Mouse (Mus musculus) hindbrain, embryonic 11.5 days (tissue): ENCODE data around the gene Ubqln1. TPM values are rescaled to one million over a fixed set of nuclear protein-coding genes. Genes with fewer than 3 reads are reported as not detected.
A peak's percentile ranks its signal among the peaks of the same experiment; 100 is the strongest.

Source experiments
- ATAC-seq: fragments of 200-750 bp; cut with Nextera tagmentation; 2 replicates; pipeline ENCODE4 v1.8.0; 2017; ENCODE audit warnings: mild to moderate bottlenecking, moderate TSS enrichment, moderate library complexity; ENCODE audit not compliant: low FRiP score
- DNase-seq: peaks from one replicate; pipeline ENCODE4 v3.0.0-alpha.2; 2015; ENCODE audit warnings: low spot score
- H3K27ac ChIP-seq: fragments of 300-500 bp; sonication (generic); 2 replicates; pipeline ENCODE4 v1.5.1; 2014; ENCODE audit warnings: mild to moderate bottlenecking, low read depth, low read length
- H3K27me3 ChIP-seq: fragments of 300-500 bp; sonication (generic); 2 replicates; pipeline ENCODE4 v1.6.1; 2014; ENCODE audit warnings: mild to moderate bottlenecking, low read length, moderate library complexity, mixed read lengths; ENCODE audit not compliant: control insufficient read depth, insufficient read depth
- H3K36me3 ChIP-seq: fragments of 300-500 bp; sonication (generic); 2 replicates; pipeline ENCODE4 v1.6.1; 2014; ENCODE audit warnings: mild to moderate bottlenecking, low read length, moderate library complexity, mixed read lengths; ENCODE audit not compliant: control insufficient read depth, insufficient read depth
- H3K4me1 ChIP-seq: fragments of 300-500 bp; sonication (generic); replicated peaks from 2 replicates; pipeline ENCODE4 v1.6.1; 2014; ENCODE audit warnings: low read length, mixed read lengths; ENCODE audit not compliant: control insufficient read depth, insufficient read depth
- H3K4me2 ChIP-seq: fragments of 300-500 bp; sonication (generic); replicated peaks from 2 replicates; pipeline ENCODE4 v1.6.1; 2014; ENCODE audit warnings: mild to moderate bottlenecking, low read depth, low read length
- H3K4me3 ChIP-seq: fragments of 300-500 bp; sonication (generic); 2 replicates; pipeline ENCODE4 v1.5.1; 2014; ENCODE audit warnings: low read depth, low read length
- H3K9ac ChIP-seq: fragments of 300-500 bp; sonication (generic); 2 replicates; pipeline ENCODE4 v1.6.1; 2014; ENCODE audit warnings: low read depth, low read length
- H3K9me3 ChIP-seq: fragments of 300-500 bp; sonication (generic); 2 replicates; pipeline ENCODE4 v1.6.1; 2016; ENCODE audit warnings: low read length; ENCODE audit not compliant: control insufficient read depth
- WGBS: fragments of 180-500 bp; shearing (Covaris S2); extraction: QIAGEN DNeasy Blood & Tissue Kit; methylation state at CpG from one replicate; pipeline ENCODE4 v1.1.7; 2014; 5-methylcytosine and 5-hydroxymethylcytosine counted together
- polyA plus RNA-seq: library from polyadenylated mRNA; unstranded; fragments of >200 nt; fragmentation: Nextera tagmentation; extraction: Ambion mirVana; gene quantifications from 2 replicates; pipeline ENCODE4 v1.2.1, GENCODE M21; 2014

Gene Ubqln1
- polyA plus RNA-seq, 1 experiment from 2014 or later = 124 TPM

DNA sequence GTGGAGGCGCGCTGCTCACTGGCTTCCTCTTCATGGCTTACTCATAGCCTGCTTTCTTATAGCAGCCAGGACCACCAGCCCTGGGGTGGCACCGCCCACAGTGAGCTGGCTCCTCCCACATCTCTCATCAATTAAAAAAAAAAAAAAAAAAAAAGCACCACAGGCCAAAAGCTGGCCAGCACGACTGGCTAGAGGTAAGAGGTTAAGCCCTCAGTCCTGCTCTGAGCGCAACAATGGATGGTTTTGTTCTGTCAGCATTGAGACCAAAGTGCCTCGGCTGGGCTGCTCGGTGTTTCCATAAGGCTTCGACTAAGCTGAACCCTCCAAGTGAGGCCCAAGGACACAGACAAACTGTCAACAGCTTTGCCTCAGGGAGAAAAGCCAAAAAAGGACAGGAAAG, 10.2 kb upstream of the Ubqln1 start:
- no peaks in the 10 kb centered on the region for H3K9me3 ChIP-seq
- no peak overlapping the region for H3K9ac ChIP-seq
- H3K4me1 ChIP-seq = no peaks in the 10 kb centered on the region
- no peaks in the 10 kb centered on the region for H3K36me3 ChIP-seq
- no peak overlapping the region for H3K4me3 ChIP-seq
- no peak overlapping the region for H3K4me2 ChIP-seq
- ATAC-seq = no peak
- WGBS = 64% methylated on average over 8 of the region's 8 CpGs
- no peaks in the 10 kb centered on the region for H3K27me3 ChIP-seq
- no peak overlapping the region for H3K27ac ChIP-seq
- no peak for DNase-seq

DNA sequence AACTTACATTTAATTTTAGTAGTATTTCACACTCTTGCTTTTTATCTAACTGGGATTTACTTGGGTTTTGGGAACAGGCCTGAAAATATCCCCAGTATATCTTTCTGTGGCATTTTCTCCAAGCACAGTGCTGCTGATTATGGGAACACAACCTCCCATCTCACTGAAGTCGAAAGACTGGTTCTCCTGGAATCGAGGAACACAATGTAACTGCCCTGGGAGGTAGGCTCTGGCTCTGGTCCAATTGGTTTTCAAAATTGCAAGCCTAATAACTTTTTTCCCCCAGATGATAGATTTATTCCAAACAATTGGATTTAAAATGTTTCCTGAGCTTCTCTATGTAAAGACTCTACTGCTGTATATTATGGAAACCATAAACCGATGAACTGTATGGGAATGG, 4.8 kb upstream of the Ubqln1 start:
- 82% methylated on average over 3 of the region's 3 CpGs for WGBS
- H3K4me1 ChIP-seq = no peaks in the 10 kb centered on the region; the same call in 1 of the 2 replicates
- no peaks in the 10 kb centered on the region for H3K36me3 ChIP-seq
- H3K9ac ChIP-seq = no peak overlapping the region
- no peak overlapping the region for H3K4me3 ChIP-seq
- no peak overlapping the region for H3K27ac ChIP-seq
- H3K4me2 ChIP-seq = no peak overlapping the region
- no peaks in the 10 kb centered on the region for H3K9me3 ChIP-seq
- ATAC-seq (no peak), DNase-seq (no peak)
- H3K27me3 ChIP-seq = no peaks in the 10 kb centered on the region

DNA sequence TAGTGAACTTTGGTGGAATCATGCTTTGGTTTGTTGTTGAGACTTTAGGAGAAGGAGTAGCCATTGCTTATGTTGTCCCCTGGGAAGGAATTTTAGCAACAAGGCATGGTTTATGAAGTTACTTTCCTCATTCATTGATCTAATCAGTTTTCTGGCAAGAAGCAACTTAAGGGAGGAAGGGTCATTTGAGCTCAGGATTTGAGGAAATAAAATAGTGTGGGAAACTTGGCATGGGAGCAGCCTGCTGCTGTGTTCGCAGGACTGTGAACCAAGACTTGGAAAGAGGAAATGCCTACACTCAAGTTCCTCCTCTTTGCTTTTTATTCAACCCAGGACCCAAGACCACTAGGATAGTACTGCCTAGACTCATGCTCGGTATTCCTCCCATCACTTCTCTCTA, 2.1 kb upstream of the Ubqln1 start:
- DNase-seq (no peak), ATAC-seq (no peak)
- Histone ChIP-seq H3K27me3 (no peaks in the 10 kb centered on the region), H3K9me3 (no peaks in the 10 kb centered on the region), H3K27ac (no peak overlapping the region), H3K4me3 (no peak overlapping the region), H3K4me1 (no peaks in the 10 kb centered on the region; the same call in none of the 2 replicates), H3K9ac (no peak overlapping the region), H3K4me2 (no peak overlapping the region), H3K36me3 (no peaks in the 10 kb centered on the region)
- WGBS = 92% methylated on average over 2 of the region's 2 CpGs

DNA sequence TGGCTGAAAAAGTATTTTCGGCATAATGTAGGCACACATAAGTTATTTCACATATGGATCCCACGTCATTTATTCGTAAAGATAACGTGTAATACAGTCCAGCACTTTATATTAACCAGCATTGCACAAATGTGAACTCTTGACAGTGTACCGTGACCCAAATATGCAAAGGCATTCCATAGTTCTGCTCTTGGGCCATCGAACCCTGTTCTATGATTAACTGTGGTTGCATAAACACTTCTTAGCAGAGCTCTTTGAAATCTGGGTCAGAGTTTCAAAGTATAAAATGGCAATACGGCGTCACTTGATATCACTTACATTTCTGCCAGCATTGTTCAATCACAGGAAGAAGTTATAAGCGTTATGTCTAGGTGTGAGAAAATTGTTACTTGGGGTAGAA, 942 bp upstream of the Ubqln1 start:
- DNase-seq (no peak), ATAC-seq (no peak)
- H3K4me3 ChIP-seq = peak overlapping the region; percentile 99; the same call in 1 of the 2 replicates
- H3K36me3 ChIP-seq = no peaks in the 10 kb centered on the region
- no peaks in the 10 kb centered on the region; the same call in none of the 2 replicates for H3K4me1 ChIP-seq
- H3K9me3 ChIP-seq = no peaks in the 10 kb centered on the region
- peak overlapping the region; percentile 62; the same call in 1 of the 2 replicates for H3K4me2 ChIP-seq
- no peaks in the 10 kb centered on the region for H3K27me3 ChIP-seq
- H3K9ac ChIP-seq = peak overlapping the region; percentile 95; the same call in 1 of the 2 replicates
- no peak overlapping the region for H3K27ac ChIP-seq
- WGBS = 91% methylated on average over 9 of the region's 9 CpGs

DNA sequence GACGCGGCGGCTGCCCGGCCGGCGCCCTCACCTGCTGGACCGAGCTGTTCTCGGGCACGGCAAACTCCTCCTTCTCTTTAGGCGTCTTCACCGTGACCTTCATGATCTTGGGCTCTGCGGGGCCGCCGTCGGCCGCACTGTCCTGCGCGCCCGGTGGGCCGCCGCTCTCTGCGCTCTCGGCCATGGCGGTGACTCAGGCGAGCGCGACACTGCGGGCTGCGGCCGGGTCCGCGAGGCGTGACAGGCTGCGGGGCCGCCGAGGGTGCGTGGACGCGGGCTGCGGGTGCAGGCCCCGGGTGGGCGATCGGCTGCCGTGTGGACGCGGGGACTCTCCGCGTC, 231 bp downstream of the Ubqln1 start:
- peak overlapping the region; percentile 83 for H3K27ac ChIP-seq
- H3K27me3 ChIP-seq = no peaks in the 10 kb centered on the region
- peak overlapping the region; percentile 95 for H3K9ac ChIP-seq
- no peaks in the 10 kb centered on the region for H3K36me3 ChIP-seq
- no peak for DNase-seq
- WGBS = under 1% methylated on average over 42 of the region's 48 CpGs
- H3K9me3 ChIP-seq = no peaks in the 10 kb centered on the region
- H3K4me3 ChIP-seq = peak overlapping the region; percentile 99
- peak; percentile 77 for ATAC-seq
- H3K4me2 ChIP-seq = peak overlapping the region; percentile 62
- no peaks in the 10 kb centered on the region; the same call in none of the 2 replicates for H3K4me1 ChIP-seq

DNA sequence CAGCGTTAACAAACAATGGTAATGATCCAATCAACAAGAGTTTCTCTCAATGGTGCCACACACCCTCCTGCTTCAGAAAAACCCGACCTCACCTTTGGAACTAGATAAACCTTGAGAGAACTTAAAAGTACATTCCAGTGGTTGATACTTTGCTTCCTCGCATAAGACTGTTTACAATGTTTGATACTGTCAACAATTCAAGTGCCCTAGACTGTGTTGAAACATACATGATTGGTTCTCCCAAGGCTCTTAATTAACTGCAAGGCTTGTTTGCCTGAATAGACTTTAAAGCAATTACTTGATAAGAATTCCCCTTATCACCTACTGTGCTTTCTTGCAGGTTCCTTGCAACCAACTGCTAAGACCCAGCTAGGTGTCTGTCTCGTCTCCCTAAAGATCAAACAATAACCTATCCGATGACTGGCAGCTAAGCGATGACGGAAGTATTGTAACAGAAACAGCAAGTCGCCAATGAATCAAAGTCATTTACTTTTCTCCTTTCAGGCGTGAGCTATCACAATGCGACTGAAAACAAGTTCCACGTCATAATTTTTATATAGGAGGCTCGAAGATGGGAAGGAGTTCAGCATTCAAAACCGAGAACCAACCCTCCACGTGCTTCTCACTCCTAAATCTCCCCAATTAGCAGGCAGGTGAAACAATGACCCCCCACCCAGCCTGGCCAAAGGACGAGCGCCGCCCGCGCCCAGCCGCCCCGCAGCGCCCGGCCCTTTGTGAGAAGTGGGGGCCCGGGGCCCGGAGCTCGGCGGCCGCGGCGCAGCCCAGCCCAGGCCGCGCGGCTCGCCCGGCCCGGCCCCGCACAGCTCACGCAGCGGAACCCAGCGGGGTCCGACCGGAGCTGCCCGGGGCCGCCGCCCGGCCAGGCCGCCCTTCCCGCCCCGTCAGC, 854 bp downstream of the Ubqln1 start:
- peak overlapping the region; percentile 83 for H3K27ac ChIP-seq
- 3% methylated on average over 37 of the region's 49 CpGs for WGBS
- H3K36me3 ChIP-seq = no peaks in the 10 kb centered on the region
- peak overlapping the region; percentile 95 for H3K9ac ChIP-seq
- no peaks in the 10 kb centered on the region for H3K9me3 ChIP-seq
- no peaks in the 10 kb centered on the region; the same call in none of the 2 replicates for H3K4me1 ChIP-seq
- no peaks in the 10 kb centered on the region for H3K27me3 ChIP-seq
- peak; percentile 84 for ATAC-seq
- H3K4me3 ChIP-seq = peak overlapping the region; percentile 99
- DNase-seq = peak; percentile 29
- peak overlapping the region; percentile 62 for H3K4me2 ChIP-seq

DNA sequence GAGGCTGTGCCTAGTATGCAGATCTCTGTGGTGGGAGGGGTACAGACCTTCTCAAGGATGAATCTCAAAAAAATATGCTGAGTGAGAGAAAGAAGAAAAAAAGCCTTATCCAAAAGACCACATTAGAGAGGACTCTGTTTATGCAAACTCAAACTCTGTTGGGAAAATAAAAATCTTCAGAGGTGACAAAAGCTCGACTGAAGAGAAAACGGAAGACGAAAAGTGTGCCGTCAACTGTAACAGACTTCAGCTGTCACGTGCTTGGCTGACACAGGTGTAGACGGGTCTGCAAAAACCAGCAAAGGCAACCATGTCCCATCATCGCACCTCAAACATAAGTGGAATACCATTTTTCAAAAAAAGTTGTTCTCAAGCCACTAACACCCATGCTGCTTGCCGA, 1.7 kb downstream of the Ubqln1 start:
- DNase-seq = no peak
- ATAC-seq = no peak
- peak overlapping the region; percentile 99 for H3K4me3 ChIP-seq
- H3K9ac ChIP-seq = no peak overlapping the region
- H3K36me3 ChIP-seq = no peaks in the 10 kb centered on the region
- 71% methylated on average over 8 of the region's 8 CpGs for WGBS
- no peaks in the 10 kb centered on the region for H3K27me3 ChIP-seq
- H3K9me3 ChIP-seq = no peaks in the 10 kb centered on the region
- H3K4me2 ChIP-seq = peak overlapping the region; percentile 62
- H3K4me1 ChIP-seq = no peaks in the 10 kb centered on the region; the same call in none of the 2 replicates
- H3K27ac ChIP-seq = no peak overlapping the region

DNA sequence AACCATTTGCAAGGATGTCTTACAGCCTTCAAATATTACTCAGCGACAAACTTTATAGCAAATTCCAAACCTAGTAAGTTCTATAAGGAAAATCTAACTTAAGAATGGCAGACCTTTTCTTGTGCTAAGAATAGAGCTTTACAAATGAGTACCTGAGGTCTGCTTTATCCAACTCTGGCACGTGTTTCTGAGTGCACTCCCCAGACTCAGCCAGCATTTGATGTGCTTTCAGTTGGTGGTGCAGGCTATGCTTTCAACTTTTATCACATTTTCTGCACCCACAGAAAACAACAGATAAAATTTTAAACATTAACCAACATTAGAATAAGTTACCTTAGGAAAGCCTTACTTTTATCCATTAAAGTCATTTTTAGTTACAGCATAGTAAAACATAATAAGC, 2.9 kb downstream of the Ubqln1 start:
- ATAC-seq = no peak

DNA sequence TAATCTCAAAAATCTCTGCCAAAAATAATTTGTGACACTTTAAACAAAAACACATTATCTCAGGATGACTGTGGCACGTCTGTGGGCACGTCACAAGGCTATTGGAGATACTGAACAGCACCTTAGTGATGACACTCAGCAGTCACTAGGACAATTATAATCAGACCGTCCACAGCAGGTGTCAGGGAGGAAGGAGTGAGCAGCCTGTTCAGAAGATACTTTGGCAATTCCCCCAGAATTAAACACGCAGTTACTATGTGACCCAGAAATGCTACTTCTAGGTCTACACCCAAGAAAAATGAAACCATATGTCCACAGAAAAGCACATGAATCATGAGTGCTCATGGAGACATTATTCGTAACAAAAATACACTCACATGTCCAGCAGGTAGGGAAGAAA, 5.0 kb downstream of the Ubqln1 start:
- Histone ChIP-seq H3K4me1 (no peaks in the 10 kb centered on the region; the same call in 1 of the 2 replicates), H3K9me3 (no peaks in the 10 kb centered on the region), H3K27ac (no peak overlapping the region), H3K9ac (no peak overlapping the region), H3K36me3 (no peaks in the 10 kb centered on the region), H3K4me2 (no peak overlapping the region), H3K4me3 (no peak overlapping the region), H3K27me3 (no peaks in the 10 kb centered on the region)
- ATAC-seq = no peak
- whole genome bisulfite sequencing = 85% methylated on average over 5 of the region's 5 CpGs
- DNase-seq = no peak

More for the DNA sequence above, 2.9 kb downstream of the Ubqln1 start:
- H3K4me2 ChIP-seq = no peak overlapping the region
- no peaks in the 10 kb centered on the region; the same call in none of the 2 replicates for H3K4me1 ChIP-seq
- no peak overlapping the region for H3K9ac ChIP-seq
- 82% methylated on average over 2 of the region's 2 CpGs for WGBS
- no peaks in the 10 kb centered on the region for H3K27me3 ChIP-seq
- no peaks in the 10 kb centered on the region for H3K36me3 ChIP-seq
- H3K27ac ChIP-seq = no peak overlapping the region
- H3K4me3 ChIP-seq = no peak overlapping the region
- no peak for DNase-seq
- no peaks in the 10 kb centered on the region for H3K9me3 ChIP-seq
